Mouse (Mus musculus): ENCODE measurements around the gene Mest.

The Mest gene

GRCm38 (mm10) chr6:30738464-30739006 is 15.2 kb downstream of the Mest start:
- DNase-seq (ENCODE audit: low read depth, low spot score), result no peak

- DNase-seq (ENCODE audit: low read depth, low spot score), result no peak
Observed at GRCm38 (mm10) chr6:30739177-30739747, 15.9 kb downstream of the Mest start.

- DNase-seq (ENCODE audit: low read depth, low spot score), result no peak
Observed at GRCm38 (mm10) chr6:30744846-30745245, 21.5 kb downstream of the Mest start.

DNA sequence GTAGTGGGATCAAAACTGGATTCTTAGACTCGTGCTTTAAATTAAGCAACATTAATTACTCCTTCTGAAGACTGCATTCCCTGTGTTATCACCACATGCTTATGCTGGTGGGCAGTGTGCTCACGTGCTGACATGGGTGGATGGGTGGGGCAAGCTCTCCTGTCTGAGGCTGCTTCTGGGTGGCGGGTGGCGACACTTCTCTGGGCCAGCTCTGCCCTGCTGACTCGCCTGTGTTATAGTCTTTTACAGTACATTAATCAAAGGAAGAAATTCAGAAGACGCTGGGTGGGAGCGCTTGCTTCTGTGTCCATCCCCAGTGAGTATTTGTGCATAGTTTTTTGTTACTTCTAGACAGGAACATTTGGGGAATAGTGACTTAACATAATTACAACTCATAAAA is 22.2 kb downstream of the Mest start:
- no peak for DNase-seq (ENCODE audit: low read depth, low spot score)

GRCm38 (mm10) chr6:30747631-30748357 is 24.4 kb downstream of the Mest start:
- DNase-seq (ENCODE audit: low read depth, low spot score), result no peak

- no peak for DNase-seq (ENCODE audit: low read depth, low spot score)
Observed at GRCm38 (mm10) chr6:30748358-30748910, 25.1 kb downstream of the Mest start.

GRCm38 (mm10) chr6:30749042-30749689 is 25.8 kb downstream of the Mest start:
- no peak for DNase-seq (ENCODE audit: low read depth, low spot score)

DNA sequence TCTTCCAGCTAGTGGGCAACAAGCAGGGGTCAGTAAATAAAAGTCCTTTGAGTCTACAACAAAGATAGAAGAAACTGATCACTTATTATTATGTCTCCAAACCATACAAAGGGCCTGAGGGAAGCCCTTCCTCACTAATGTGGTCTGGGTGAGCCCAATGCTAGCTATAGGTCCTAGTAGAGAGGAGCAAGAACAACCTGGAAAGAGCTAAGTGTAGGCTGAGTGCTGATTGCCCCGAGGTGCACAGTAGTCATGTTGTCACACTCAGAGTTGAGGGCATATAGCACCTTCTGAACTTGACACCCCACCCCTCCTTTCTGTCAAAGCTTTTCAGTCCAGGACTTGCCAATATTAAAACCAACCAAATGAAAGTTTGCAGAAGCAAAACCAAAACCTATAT is 26.5 kb downstream of the Mest start:
- DNase-seq (ENCODE audit: low read depth, low spot score), result no peak

DNA sequence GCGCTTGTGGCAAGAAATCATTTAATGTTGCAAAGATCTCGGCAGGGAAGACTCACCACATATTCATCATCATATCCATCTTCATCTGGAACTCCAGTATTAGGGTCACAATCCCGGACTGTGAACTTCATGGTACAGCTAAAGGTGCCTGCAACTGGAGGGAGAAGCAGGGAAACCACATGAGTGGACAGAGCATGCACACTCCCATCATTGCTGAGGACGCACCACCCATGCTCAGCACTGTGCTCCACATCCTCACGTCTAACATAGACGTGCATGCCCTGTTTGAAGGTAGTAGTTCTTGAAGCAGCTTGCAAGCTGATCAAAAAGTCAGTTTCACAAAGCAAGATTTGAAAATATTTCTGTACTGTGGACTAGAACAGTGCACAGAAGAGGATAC is 27.1 kb downstream of the Mest start:
- DNase-seq (ENCODE audit: low read depth, low spot score), result no peak

- no peak for DNase-seq (ENCODE audit: low read depth, low spot score)
Observed at GRCm38 (mm10) chr6:30751209-30751608, 27.9 kb downstream of the Mest start.
